Mouse (Mus musculus) layer of hippocampus, postnatal 25 days (tissue): ENCODE results near the gene Metap1d. TPM values are rescaled to one million over a fixed set of nuclear protein-coding genes. Genes with fewer than 3 reads are reported as not detected.

Source experiments
- DNase-seq, 2 experiments: peaks; one replicate each; pipeline ENCODE4 v3.0.0; 2022; ENCODE audit warnings: mixed read lengths in 2 of 2, low spot score in 1 of 2; ENCODE audit errors: extremely low spot score in 1 of 2
- total RNA-seq, 2 experiments: library from RNA; stranded (reverse); gene quantifications; 2 replicates each; pipeline ENCODE4 v1.2.3; 2021

Metap1d gene
- total RNA-seq: 10 to 100 TPM; 18.1 to 26.8 TPM

DNA sequence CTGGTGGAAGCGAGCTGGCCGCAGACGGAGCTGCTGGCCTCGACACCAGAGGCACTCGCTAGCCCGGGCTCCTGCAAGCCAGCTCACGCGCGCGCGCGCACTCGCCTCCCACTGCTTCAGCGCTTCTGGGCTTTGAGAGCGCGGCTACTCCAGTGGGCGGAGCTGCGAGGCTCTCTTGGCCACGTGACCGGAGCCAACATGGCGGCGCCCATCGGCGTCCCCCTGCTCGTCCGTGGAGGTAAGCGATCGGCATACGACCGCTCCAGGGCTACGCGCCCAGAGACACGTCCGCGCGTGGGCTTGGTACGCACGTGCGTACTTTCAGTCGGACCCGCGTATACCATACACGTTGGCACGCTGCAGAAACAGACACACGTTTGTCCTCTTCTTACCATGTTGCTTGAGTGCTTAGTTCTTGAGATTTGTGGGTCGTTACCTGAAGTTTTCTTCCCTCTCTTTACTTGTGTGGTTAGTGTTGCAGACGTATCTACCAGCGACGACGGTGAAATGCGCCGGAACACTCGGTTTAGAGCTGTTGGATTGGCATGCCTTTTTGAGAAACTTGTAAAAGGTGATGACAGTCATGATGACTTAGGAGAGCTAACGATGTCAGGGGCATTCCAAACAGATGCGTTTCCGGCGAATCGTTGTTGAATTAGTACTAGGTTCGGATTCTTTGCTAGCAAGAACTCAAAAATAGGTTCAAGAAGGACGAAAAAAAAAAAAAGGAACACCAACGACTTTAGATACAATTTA, at the start of gene Metap1d:
TSS of gene Metap1d (plus strand) at position 116 of the 756 bp plus-strand sequence.
- DNase-seq: peak; percentile 88

DNA sequence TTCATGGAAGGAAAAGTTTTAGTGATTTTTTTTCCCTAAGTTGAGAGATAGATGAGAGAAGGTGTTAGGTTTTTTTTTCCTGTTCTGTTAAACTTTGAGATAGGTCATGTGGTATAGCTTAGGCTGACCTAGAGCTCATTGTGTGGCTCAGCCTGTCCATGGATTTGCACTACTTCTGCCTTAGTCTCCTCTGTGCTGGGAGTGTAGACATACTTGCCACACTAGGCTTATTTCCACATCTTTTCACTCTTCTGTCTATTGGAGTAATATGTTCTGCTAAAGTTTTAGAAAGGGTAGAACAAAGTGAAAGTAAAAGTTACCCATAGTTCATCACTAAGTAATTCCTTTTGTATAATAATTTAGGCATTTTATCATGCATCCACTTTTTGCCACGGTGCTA, 47.5 kb upstream of the Metap1d start:
- DNase-seq: no peak

DNA sequence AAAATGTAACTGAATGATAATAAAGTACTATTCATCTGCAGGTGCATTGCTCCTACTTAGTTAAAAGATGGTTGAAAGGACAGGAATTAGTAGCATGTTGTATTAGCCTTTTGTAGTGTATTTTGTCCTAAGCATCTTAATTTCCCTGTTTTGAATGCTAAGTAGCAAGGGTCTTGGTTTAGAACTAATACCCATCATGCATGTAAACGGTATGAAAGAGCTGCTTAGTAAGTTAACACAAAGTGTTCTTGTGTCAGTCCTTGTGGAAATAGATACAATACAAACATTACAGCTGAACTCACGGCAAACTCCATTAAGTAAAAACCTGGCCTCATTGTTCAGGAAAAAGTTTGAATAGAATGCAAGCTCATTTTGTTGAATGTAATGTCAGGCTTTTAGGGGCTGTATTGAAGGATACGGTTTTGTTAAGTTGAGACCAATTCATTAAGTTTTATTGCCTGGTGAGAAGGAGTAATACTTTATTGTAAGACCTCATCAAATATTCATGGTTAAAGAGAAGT, 34.3 kb upstream of the Metap1d start:
- DNase-seq: no peak

DNA sequence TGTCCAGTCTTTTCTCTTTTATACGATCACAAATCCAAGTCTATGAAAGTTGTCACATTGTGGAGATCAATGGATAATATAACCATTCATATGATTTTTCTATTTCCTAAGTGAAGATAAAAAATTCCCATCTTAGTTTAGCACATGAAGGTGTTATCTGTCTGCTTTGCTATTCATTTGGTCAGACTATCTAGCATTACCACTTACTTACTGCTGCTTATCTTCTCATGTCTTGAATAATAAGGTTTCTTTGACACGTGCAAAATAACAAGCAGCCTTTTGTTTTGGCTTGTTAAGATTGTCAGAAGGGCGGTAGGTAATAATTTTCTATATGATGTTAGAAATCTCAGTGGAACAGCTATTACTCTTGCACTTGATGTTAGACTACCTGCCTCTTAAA, 33.7 kb upstream of the Metap1d start:
- no peak for DNase-seq

DNA sequence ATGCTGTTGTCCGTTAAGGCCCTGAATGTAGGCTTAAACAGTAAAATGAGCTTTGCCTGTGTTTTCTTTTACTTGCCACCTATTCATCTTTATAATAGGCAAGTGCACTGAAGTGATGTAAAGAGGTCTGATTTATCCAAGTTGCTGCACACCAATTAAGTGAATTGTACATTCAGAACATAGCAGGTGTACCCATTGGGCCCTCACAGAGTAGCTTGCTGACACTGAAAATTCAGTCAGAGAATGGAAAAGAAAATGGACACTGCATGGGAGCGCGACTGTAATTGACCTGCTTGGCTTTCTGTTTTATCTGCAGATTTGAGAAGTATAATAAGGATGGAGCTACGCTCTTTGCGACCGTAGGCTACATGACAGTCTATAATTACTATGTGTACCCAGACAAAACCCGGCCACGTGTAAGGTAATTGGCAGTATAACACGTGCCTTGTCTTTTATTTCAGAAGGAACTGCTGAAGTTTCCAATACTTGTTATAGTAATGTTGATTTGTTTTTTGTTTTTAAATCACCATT, 32.1 kb upstream of the Metap1d start:
- DNase-seq: no peak

DNA sequence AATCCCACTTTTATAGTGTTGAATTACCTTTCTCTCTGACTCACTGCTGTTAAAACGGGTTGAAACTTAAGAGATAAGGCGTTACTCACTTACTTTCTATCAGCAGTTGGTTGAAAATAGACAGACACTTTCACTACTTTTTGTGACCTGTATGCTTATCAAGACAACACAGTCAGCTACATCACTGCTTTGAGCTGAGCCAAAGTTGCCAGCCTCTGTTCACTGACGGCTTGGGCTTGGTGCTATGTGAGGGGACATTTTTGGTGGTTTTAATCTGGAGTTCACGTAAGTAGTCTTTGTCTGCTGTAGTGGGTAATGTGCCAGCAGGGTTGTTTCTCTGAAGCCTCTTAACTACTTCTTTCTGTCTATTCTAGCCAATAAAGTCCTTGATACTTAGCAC, 28.5 kb upstream of the Metap1d start:
- DNase-seq: no peak

DNA sequence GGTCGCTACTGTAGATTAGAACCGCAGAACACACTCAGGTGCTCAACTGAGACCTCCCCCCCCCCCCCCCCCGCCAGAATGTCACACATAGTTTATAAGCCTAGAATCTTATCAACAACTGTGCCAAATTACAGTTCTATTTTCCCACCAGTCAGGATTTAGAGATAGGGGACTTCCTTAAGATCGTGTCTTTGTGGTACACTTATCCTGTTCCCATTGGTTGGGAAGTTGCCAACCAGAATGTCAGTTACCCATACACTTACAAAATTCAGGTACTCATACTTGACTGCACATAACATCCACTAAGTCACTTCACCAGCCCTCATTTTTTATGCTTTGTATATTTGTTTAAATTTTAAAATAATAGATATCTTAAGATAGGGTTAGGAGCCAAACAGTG, 17.6 kb upstream of the Metap1d start:
- DNase-seq: no peak

DNA sequence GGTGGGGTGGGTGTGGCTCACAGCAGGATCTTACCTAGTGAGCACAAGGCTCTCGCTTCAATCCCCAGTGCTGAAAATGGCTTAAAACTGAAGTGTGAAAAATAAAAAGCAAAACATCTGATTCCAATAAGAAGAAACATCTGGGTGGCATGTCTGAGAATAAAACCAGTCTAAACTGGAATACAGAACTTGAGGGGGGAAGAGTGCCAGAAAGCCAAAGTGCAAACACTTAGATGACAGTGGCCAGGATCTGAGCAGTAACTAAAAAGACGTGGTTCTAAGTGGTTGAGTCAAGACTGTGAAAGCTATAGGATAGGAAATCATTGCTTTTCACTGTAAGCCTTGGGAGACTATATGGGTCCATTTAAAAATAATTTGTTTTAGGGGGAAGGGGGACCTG, 9.7 kb upstream of the Metap1d start:
- DNase-seq: no peak

DNA sequence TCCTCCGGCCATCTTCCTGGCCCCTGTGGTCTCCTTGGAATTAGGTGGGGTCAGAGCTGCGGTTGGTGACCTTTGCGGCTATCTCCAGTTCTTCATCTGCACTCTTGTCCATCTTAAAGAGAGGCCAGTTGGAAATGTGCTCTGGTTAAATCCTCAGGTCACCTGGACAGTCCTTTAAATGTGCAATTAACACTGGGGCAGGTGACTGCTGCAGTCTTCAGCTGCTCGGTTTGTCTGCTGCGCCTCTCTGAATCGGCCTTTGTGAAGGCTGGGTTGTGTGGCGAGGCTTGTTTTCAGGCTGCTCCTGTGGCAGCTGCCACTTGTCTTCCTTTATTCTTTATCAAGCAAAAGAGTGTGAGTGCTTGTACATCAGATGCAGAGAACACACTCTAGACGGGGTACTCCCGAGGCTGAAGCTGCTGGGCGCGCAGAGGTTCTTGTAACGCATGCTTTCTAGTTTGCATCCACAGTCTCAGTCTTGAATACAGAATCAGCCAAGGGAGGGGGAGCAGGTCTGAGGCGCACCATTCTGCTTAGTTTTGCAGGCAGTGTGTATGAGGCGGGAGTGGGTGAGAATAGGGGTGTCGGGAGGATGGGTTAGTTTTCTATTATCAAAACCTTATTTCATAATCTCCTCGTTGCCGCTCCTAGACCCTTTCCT, 7.4 kb upstream of the Metap1d start:
- no peak for DNase-seq

DNA sequence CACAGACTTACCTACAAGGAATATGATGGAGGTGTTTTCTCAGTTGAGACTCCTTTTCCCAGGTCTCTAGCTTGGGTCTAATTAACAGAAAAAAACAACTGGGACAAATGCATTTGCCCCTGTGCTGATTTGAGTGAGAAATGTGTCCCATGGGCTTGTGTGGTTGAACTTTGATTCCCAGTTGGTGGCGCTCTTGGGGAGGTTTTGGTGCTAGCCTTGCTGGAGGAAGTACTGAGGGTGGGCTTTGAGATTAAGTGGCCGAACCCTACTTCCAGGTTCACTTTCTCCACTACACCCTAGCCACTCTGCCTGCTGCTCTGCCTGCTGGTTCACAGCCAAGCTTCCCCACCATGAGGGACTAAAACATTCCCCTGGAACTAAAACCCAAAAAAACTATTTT, 3.5 kb upstream of the Metap1d start:
- no peak for DNase-seq

DNA sequence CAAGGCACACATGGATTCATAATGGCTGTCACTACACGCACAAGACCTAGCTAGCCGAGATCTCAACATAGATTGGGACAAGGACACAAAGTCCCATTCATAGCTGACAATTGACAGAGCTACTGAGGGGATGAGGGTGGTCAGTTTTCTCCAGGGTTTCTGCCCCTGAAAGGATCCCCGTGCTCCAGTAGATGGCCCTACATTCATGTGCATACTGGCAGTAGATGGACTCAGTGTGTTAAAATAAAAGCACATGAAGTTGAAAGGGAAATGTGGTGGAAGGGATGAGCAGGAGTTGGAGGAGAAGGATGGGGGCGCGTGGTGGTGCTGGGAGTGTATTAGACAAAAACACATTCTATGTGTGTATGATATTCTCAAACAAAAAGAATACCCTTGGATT, 1.3 kb upstream of the Metap1d start:
- no peak for DNase-seq

DNA sequence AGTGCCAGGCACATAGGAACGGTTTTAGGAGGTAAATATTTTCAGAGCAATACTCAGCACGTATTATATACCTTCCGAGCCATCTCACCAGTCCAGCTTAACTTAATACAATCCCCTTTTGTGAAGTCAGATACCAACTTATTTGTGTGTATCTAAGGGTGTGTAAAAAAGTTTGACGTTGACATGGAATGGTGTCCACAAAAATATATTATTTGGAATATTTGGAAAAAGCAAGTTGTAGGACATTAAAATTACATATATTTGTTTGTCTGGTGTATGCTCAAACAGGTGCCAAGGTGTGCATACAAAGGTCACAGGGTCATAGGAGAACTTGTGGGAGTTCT, 813 bp downstream of the Metap1d start:
- DNase-seq: no peak

DNA sequence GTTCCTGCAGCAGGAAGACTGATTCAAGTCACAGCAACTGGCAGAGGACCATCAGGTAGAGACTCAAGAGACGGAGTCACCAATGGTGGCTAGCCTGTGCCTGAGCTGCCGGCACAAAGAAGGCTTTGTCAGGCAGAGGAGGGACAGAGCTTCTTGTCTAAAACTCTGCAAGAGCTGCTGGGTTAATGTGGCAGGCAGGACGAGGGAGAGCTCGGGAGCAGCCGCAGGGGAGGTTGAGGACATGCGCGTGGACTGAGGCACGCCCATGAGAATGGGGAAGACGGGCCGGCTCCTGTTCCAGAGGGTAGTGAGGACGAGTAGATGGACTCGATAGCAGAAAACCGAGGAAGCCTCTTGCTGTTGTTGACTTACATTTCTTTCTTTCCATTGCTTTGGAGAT, 5.5 kb downstream of the Metap1d start:
- DNase-seq: no peak

DNA sequence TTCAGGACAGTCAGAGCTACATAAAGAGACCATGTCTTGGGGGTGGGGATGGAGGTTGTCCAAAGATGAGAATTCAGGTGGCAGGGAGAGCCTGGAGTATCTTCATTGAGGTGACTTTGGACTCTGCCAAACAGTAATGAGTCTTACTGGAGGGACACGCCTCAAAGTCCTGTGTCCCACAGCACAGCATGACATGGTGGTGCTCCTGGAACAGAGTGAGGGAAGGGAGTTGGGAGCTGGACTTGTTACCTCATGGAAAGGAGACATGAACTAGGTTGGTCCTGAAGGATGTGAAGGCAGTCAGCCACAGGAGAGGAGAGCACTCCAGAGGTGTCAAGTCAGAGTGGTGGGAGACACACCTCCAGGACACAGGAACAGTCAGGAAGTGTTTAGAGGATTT, 6.6 kb downstream of the Metap1d start:
- DNase-seq: no peak

DNA sequence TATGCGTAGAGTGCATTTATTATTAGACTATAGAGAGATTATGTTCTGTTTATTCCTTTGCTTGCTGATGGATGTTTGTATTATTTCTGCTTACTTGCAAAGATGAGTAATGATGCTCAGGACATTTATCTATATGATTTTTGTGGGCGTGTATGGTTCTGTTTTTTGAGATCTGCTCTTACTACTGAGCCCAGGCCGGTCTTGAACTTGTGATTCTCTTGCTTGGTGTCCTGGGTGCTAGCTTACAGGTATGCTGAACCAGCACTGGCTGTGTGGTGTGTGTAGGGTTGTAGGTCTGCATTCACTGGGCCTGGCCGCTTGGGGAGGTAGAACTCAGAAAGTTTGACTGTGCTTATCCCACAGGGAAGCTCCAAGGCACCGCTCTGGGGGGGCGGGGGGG, 8.1 kb downstream of the Metap1d start:
- DNase-seq: no peak

DNA sequence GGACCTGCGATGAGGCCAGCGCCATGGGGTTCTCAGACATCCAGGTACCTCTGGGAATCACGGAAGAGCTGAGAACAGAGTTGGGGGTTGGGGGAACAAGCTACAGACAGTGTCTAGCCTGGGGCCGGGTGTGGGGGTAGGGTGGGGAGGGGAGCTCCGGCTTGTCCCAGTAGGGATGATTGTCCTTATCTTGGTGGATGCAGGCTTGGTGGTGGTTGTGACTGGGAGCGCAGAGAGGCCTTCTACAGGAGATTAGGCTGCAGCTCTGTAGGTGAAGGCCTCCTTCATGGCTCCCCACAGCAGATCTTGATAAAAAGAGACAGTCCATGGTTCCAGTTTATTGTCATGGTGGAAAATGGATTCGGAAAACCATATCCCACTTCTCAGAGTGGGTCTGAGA, 8.5 kb downstream of the Metap1d start:
- no peak for DNase-seq

DNA sequence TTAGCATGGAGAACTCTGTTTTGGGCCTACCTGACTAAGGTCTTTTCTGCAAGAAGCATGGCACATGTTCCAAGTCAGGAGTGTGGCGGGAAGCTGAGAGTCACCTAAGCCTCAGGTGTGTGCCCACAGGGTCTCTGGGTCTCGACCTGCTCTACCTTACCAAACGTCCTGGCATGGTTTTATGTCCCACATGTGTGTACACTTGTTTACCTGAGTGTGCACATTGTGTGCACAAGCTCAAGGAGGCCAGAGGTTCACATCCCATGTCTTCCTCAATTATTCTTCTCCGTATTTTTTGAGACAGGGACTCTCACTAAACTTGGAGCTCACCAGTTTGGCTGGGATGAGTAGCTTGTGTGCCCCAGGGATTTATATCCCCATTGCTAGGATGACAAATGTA, 9.0 kb downstream of the Metap1d start:
- DNase-seq: no peak

DNA sequence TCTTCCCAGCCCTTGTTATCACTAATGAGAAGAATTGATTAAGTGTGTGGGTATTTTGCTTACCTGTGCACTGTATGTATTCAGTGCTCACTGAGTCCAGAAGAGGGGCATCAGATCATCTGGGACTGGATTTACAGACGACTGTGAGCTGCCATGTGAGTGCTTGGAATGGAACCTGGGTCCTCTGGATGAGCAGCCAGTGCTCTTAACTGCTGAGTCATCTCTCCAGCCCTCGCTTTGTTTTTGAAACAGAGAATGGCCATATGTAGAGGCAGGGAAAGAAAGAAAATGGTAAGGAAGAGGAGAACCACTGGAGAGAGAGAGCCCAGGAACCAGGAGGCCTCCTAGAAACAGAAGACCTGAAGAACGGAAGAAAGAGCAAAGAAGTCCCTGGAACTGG, 9.5 kb downstream of the Metap1d start:
- DNase-seq: no peak

DNA sequence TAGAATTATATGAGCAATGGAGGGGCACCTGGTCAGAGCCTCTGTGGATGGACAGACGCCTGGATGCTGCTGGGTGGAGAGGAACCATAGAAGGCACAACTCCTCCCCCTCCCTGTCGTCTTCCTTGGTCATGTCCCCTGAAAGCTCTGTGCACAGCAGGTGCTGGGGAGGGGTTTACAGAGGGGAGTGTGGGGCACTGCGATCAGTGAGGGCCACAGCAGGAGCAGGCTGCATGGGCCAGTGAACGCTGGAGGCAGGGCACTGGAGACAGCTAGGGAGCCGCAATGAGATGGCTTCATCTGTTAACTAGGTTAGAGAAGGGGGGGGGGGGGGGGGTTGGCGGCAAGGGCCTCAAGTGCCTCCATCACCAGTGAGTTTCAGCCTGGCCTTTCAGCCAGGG, 13.0 kb downstream of the Metap1d start:
- no peak for DNase-seq

DNA sequence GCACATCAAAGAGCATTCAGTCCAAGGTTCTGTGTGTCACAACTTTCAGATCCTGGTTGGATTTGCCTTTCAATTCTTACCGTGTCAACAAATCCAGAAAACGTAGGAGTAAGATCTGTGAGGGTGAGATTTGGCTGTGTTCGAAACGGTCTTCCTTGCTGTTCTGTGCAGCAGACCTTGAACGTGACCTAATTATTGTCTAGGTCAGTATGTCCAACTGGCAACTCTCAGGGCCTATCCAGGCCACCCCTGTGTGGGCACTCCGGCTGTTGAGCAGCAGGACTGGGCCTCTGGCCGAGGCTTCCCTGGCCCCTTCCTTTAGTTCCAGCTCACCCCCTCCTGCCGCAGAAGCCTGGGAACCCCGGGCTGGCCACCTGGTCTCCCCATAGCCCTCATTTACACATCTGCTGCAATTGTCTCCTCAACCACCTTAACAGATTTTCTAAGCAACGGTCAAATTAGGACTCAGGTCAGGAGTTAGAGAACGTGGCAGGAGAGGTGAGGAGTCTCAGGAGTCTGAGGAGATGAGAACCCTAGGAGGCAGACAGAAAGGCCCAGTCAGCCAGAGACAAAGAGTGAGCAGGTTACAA, 13.9 kb downstream of the Metap1d start:
- no peak for DNase-seq

DNA sequence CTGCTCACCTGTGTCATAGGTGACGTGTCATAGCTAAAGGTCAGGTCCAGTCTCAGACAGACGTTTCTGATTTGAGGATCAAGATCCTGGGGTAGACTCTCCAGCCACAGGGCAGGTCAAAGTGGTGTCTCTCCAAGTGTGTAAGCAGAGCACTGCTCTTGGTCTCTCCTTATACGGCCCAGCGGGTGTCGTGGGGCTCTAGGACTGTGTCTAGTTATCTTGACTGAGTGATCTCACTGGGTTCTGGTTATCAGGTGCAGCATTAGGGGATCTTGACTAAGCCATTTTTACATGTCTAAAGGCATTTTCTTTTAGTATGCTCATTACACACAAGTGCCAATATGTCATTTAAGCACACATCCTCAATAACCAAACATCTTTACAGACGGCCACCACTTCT, 18.0 kb downstream of the Metap1d start:
- DNase-seq: no peak

DNA sequence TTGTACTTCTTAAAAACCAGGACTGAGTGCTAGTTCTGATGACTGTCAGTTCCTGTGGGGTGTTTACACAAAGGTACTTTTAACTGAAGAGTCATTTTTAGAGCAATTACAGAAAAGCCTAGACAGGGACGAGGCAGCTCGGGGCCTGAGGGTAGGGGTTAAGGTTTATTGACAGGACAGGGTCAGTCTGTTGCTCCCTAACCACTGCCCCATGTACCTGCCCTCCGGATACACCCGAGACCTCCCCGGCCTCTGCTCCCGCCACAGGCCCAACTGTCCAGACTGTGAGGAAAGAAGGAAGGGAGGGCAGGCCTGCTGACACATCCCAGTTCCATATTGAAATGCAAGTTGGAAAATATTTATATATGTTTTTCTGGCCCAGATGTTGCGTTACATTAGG, 20.8 kb downstream of the Metap1d start:
- no peak for DNase-seq
